Comparison of ENCODE assay signal across 9 mouse cellular contexts in the genomic region with DNA sequence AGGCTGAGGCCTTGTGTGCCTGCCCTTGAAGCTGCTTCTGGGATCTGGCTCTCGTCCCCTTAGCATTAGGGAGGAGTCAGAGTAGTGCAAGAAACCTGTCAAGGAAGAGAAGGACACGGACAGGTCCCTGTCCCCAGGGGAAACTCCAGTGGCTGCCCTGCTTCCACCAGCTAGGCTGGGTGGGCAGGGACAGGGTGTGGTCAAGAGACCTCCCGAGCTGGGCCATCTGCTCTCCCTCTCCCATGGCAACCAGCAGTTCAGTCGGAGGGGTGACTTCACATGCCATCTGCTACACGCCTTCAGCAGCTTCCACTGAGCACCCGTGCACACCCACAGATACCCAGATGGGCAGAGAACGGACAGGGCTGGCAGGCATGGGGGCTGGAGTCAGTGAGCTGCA. TPM values are rescaled to one million over a fixed set of nuclear protein-coding genes. Genes with fewer than 3 reads are reported as not detected.
DNase-seq lines count a peak whose midpoint lies in the region; ATAC-seq lines count a peak whose summit lies in the region.
"Had no signal": no experiment of that assay in that cellular context is flagged by ENCODE, and none has a peak within 500 bp of the region (broad histone marks: within the 10 kb centered on the region; RNA-seq: fewer than 3 reads in every experiment).

No protein-coding gene starts in this region.

- H3K4me1 ChIP-seq in heart, embryonic 16.5 days (ENCODE audit: control insufficient read depth, insufficient read depth, low read length), result peaks cover 78% of the 10 kb centered on the region
- H3K4me1 ChIP-seq in stomach, embryonic 15.5 days, result peaks cover 80% of the 10 kb centered on the region

- no peaks in the 10 kb centered on the region for H3K36me3 ChIP-seq in heart, embryonic 16.5 days (ENCODE audit: control insufficient read depth, insufficient read depth)
- H3K36me3 ChIP-seq in stomach, embryonic 15.5 days, result no peaks in the 10 kb centered on the region

- H3K4me3 ChIP-seq in heart, embryonic 16.5 days (ENCODE audit: low read length), result no peak overlapping the region
- no peak overlapping the region for H3K4me3 ChIP-seq in stomach, embryonic 15.5 days (replicated peaks)

- no peak for ATAC-seq in heart, embryonic 16.5 days (replicated peaks; ENCODE audit: extremely low read depth, insufficient read depth, low FRiP score)
- ATAC-seq in stomach, embryonic 15.5 days (ENCODE audit: insufficient read depth, low FRiP score, low read depth), result no peak
- no peak for ATAC-seq in granulocyte monocyte progenitor cell, adult 5-6 weeks (replicated peaks; ENCODE audit: poor library complexity, severe bottlenecking)

- H3K27me3 ChIP-seq in heart, embryonic 16.5 days (ENCODE audit: control insufficient read depth, insufficient read depth, low read length), result no peaks in the 10 kb centered on the region
- H3K27me3 ChIP-seq in stomach, embryonic 15.5 days (replicated peaks), result no peaks in the 10 kb centered on the region

- 37% methylated on average over 7 of the region's 7 CpGs for WGBS in heart, embryonic 16.5 days
- WGBS in stomach, embryonic 15.5 days, result 37% methylated on average over 7 of the region's 7 CpGs

- H3K9ac ChIP-seq in heart, embryonic 16.5 days (ENCODE audit: low read length), result peak overlapping the region; percentile 10; the same call in 1 of the 2 replicates
- H3K9ac ChIP-seq in stomach, embryonic 15.5 days, result no peak overlapping the region

- H3K27ac ChIP-seq in heart, embryonic 16.5 days (ENCODE audit: low read length), result peak overlapping the region; percentile 89
- peak overlapping the region; percentile 55 for H3K27ac ChIP-seq in stomach, embryonic 15.5 days

- DNase-seq in adrenal gland, postnatal 10 days, result peak; percentile 29
- no peak for DNase-seq in adrenal gland, postnatal 4 days (ENCODE audit: low spot score in 2 of 2)
- peak; percentile 7 for DNase-seq in ovary, postnatal 36 days (ENCODE audit: low spot score)
- no peak for DNase-seq in ovary, postnatal 14 days (ENCODE audit: low spot score)
- peak; percentile 63 to 69 for DNase-seq in layer of hippocampus, postnatal 36 days

- no peaks in the 10 kb centered on the region for H3K9me3 ChIP-seq in heart, embryonic 16.5 days (replicated peaks; ENCODE audit: control insufficient read depth, low read length)
- no peaks in the 10 kb centered on the region for H3K9me3 ChIP-seq in stomach, embryonic 15.5 days

- H3K4me2 ChIP-seq in heart, embryonic 16.5 days (ENCODE audit: low read depth, low read length), result no peak overlapping the region
- H3K4me2 ChIP-seq in stomach, embryonic 15.5 days, result no peak overlapping the region

RNA-seq across cellular contexts. Expression of a gene that starts 7.3 kb away (rescaled TPM):
- 10 to 100 TPM; 53.4 to 62.7 TPM for total RNA-seq in adrenal gland, postnatal 10 days (2021)
- total RNA-seq in adrenal gland, postnatal 4 days (2021), result 10 to 100 TPM; 94.4 to 94.5 TPM
- polyA plus RNA-seq in heart, embryonic 16.5 days (2015; fragmentation: Nextera tagmentation; extraction: Ambion mirVana), result 39.8 and 46.7 TPM in 2 replicates
- 10 to 100 TPM; 62.2 to 69.7 TPM for total RNA-seq in layer of hippocampus, postnatal 36 days (2021)
- 38.7 and 39.7 TPM in 2 replicates for polyA plus RNA-seq in stomach, embryonic 15.5 days (2015; fragmentation: Nextera tagmentation; extraction: Ambion mirVana)
- total RNA-seq in granulocyte monocyte progenitor cell, adult 5-6 weeks (2014; fragmentation: Nextera tagmentation), result not detected in 2 replicates
- not detected in 2 replicates for total RNA-seq in granulocyte monocyte progenitor cell, adult 5-6 weeks (2017)

RNA-seq across cellular contexts. Expression of a gene that starts 45.5 kb away (rescaled TPM):
- total RNA-seq in adrenal gland, postnatal 10 days (2021), result under 1 TPM in 1 of 2 experiments, not detected in 1; 0.42 TPM
- total RNA-seq in adrenal gland, postnatal 4 days (2021), result 1,000 to 10,000 TPM in 1 of 2 experiments, 1 to 10 TPM in 1; 1.1 to 5,957 TPM
- 0.17 and 2.1 TPM in 2 replicates for polyA plus RNA-seq in heart, embryonic 16.5 days (2015; fragmentation: Nextera tagmentation; extraction: Ambion mirVana)
- not detected for total RNA-seq in layer of hippocampus, postnatal 36 days (2021)
- polyA plus RNA-seq in stomach, embryonic 15.5 days (2015; fragmentation: Nextera tagmentation; extraction: Ambion mirVana), result 3,283 and 4,119 TPM in 2 replicates
- total RNA-seq in granulocyte monocyte progenitor cell, adult 5-6 weeks (2014; fragmentation: Nextera tagmentation), result not detected in 2 replicates
- total RNA-seq in granulocyte monocyte progenitor cell, adult 5-6 weeks (2017), result not detected in 2 replicates
- total RNA-seq: layer of hippocampus, adult 8-10 months had no signal

Comparison
In these comparisons a context has a peak if more than half of its experiments do, and no peak if none do; other contexts are left out.
1. DNase-seq: peak in adrenal gland, postnatal 10 days (single experiment), ovary, postnatal 36 days (single experiment) and layer of hippocampus, postnatal 36 days (2 of 2); none in adrenal gland, postnatal 4 days (0 of 2) and ovary, postnatal 14 days (single experiment).
2. RNA of a gene that starts 7.3 kb away (total RNA-seq): 94.4 to 94.5 TPM in adrenal gland, postnatal 4 days, 62.2 to 69.7 TPM in layer of hippocampus, postnatal 36 days and 53.4 to 62.7 TPM in adrenal gland, postnatal 10 days; not detected in granulocyte monocyte progenitor cell, adult 5-6 weeks; every median in the first group is over 10 times any median in the second.